Mouse (Mus musculus): ENCODE results near the gene Tinf2. TPM values are rescaled to one million over a fixed set of nuclear protein-coding genes. Genes with fewer than 3 reads are reported as not detected.
A peak's percentile ranks its signal among the peaks of the same experiment; 100 is the strongest.

The Tinf2 gene
- total RNA-seq, 1 experiment = 26.1 TPM

DNA sequence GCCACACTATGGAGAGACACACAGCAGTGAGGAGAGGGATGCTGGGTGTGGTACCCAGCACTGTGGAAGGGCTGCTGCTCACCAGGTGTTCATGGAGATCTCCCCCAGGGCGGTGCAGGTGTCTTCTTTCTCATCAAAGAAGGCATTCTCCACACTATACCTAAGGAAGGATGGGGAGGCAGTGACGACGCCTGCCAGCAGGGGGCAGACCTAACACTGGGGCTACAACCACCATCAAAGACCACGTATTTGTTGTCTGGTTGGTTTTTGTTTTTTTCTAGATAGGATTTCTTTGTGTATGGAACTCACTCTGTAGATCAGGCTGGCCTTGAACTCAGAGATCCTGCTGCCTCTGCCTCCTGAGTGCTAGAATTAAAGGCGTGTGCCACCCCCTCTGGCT, 52.3 kb downstream of the Tinf2 start:
- in situ Hi-C loops (cut with MboI; ENCODE audit: low sequenced_read_pairs in 2 of 2, unreplicated experiment in 2 of 2) = no loop called here
- Histone ChIP-seq H3K4me3 (ENCODE audit: insufficient read depth in 1 of 2, low read depth in 1 of 2, low read length in 2 of 2, poor library complexity in 1 of 2, severe bottlenecking in 1 of 2) (no peak overlapping the region), H3K9ac (ENCODE audit: insufficient read depth, low read depth, low read length, poor library complexity, severe bottlenecking) (no peak overlapping the region), H3K27ac (ENCODE audit: insufficient read depth, low read depth, low read length, poor library complexity, severe bottlenecking) (no peak overlapping the region), H3K36me3 (ENCODE audit: control insufficient read depth, insufficient read depth, low read length, poor library complexity, severe bottlenecking) (peaks cover 90% of the 10 kb centered on the region), H3K9me3 (ENCODE audit: control insufficient read depth, insufficient read depth, low read depth, low read length) (no peaks in the 10 kb centered on the region), H3K4me1 (ENCODE audit: control insufficient read depth in 2 of 2, insufficient read depth in 2 of 2, low read length in 2 of 2, poor library complexity in 1 of 2) (peaks cover 0 to 5% of the 10 kb centered on the region in 2 experiments; a peak in 1 of 4 replicates)
- TF ChIP-seq ZNF384 (IDR thresholded peaks at IDR 0.05; ENCODE audit: low read depth, low read length) = 0 out of 2 replicates have a peak, but pooled peaks have one; percentile 53
- TF ChIP-seq ZC3H11A (IDR thresholded peaks at IDR 0.05; ENCODE audit: borderline replicate concordance, low read depth, low read length) = no peak
- DNase-seq (ENCODE audit: low read depth, low spot score) = peak; percentile 50

DNA sequence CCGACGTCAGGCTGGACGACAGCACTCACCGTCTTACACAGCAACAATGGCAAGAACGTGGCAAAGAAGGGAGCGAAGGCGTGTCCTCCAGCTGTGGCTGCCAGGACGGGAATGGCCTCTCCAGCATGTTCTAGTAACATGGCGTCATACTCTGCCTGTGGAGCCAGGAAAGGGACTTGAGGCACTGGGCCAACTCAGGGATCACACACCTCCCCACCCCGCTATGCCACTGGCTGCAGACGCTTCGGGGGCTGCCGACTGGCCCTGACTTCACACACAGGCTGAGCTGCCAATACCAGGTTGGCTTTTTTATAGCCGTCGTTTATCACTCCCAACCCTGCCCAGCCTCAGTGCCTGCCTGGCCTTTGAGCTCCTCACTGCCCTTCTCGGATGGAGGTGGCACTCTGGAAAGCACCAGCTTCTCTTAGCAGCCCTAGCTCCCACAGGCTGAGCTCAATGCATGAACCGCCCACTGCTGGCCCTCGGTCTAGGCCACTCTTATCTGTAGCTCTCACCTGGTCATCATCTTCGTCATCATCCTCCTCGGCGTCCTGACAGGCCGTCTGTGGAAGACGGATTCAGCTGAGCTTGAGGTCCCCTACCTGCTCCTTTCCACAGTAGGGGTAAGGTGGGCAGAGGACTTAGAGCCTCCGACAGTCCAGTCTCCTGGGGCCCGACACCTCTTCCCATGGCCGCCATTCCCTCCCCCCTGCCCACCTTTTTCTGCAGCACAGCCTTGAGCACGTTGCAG, 53.4 kb downstream of the Tinf2 start:
- H3K27ac ChIP-seq (ENCODE audit: insufficient read depth, low read depth, low read length, poor library complexity, severe bottlenecking) = no peak overlapping the region
- in situ Hi-C loops (cut with MboI; ENCODE audit: low sequenced_read_pairs in 2 of 2, unreplicated experiment in 2 of 2) = no loop called here
- H3K4me3 ChIP-seq (ENCODE audit: insufficient read depth in 1 of 2, low read depth in 1 of 2, low read length in 2 of 2, poor library complexity in 1 of 2, severe bottlenecking in 1 of 2) = no peak overlapping the region
- no peak for DNase-seq (ENCODE audit: low read depth, low spot score)
- H3K9ac ChIP-seq (ENCODE audit: insufficient read depth, low read depth, low read length, poor library complexity, severe bottlenecking) = no peak overlapping the region
- no peaks in the 10 kb centered on the region for H3K9me3 ChIP-seq (ENCODE audit: control insufficient read depth, insufficient read depth, low read depth, low read length)
- H3K36me3 ChIP-seq (ENCODE audit: control insufficient read depth, insufficient read depth, low read length, poor library complexity, severe bottlenecking) = peaks cover 80% of the 10 kb centered on the region
- TF ChIP-seq ZC3H11A (IDR thresholded peaks at IDR 0.05; ENCODE audit: borderline replicate concordance, low read depth, low read length) (no peak), HCFC1 (IDR thresholded peaks at IDR 0.05; ENCODE audit: borderline replicate concordance, insufficient read depth, low read length) (no peak), CHD2 (IDR thresholded peaks at IDR 0.05; ENCODE audit: low read depth, low read length) (no peak), ZNF384 (IDR thresholded peaks at IDR 0.05; ENCODE audit: low read depth, low read length) (no peak), MAFK (IDR thresholded peaks at IDR 0.05; ENCODE audit: insufficient read depth, low read depth, low read length) (no peak)
- 0 out of 4 replicates have a peak, but pooled peaks cover 0 to under 1% of the 10 kb centered on the region in 2 experiments for H3K4me1 ChIP-seq (ENCODE audit: control insufficient read depth in 2 of 2, insufficient read depth in 2 of 2, low read length in 2 of 2, poor library complexity in 1 of 2)

Other genes starting within 250 kb of the Tinf2 start
- 14.6 and 14.9 TPM in 2 replicates for gene Dhrs4, start 203.1 kb downstream of the Tinf2 start, total RNA-seq (2012; rRNA removed)
- gene Carmil3, start 191.2 kb downstream of the Tinf2 start, total RNA-seq (2012; rRNA removed) = 0.58 and 1.1 TPM in 2 replicates
- 0.21 TPM in 1 of 2 replicates, not detected in the other for gene Cpne6, start 171.4 kb downstream of the Tinf2 start, total RNA-seq (2012; rRNA removed)
- not detected in 2 replicates for gene Nrl, start 156.8 kb downstream of the Tinf2 start, total RNA-seq (2012; rRNA removed)
- gene Pck2, start 141.6 kb downstream of the Tinf2 start, total RNA-seq (2012; rRNA removed) = 28.5 and 108 TPM in 2 replicates
- 17.5 and 28.8 TPM in 2 replicates for gene Dcaf11, start 121.8 kb downstream of the Tinf2 start, total RNA-seq (2012; rRNA removed)
- gene A730061H03Rik, start 121.4 kb downstream of the Tinf2 start, total RNA-seq (2012; rRNA removed) = not detected in 2 replicates
- gene Fitm1, start 106.2 kb downstream of the Tinf2 start, total RNA-seq (2012; rRNA removed) = 0.71 and 1.6 TPM in 2 replicates
- 32.8 and 59.5 TPM in 2 replicates for gene Psme1, start 103.7 kb downstream of the Tinf2 start, total RNA-seq (2012; rRNA removed)
- 4.9 and 9.2 TPM in 2 replicates for gene Emc9, start 96.5 kb downstream of the Tinf2 start, total RNA-seq (2012; rRNA removed)
- gene Psme2, start 90.7 kb downstream of the Tinf2 start, total RNA-seq (2012; rRNA removed) = 44.0 and 74.3 TPM in 2 replicates
- gene Rnf31, start 90.1 kb downstream of the Tinf2 start, total RNA-seq (2012; rRNA removed) = 13.1 and 33.7 TPM in 2 replicates
- 5.8 and 17.5 TPM in 2 replicates for gene Irf9, start 78.2 kb downstream of the Tinf2 start, total RNA-seq (2012; rRNA removed)
- 5.8 and 11.8 TPM in 2 replicates for gene Rec8, start 63.8 kb downstream of the Tinf2 start, total RNA-seq (2012; rRNA removed)
- gene Ipo4, start 45.9 kb downstream of the Tinf2 start, total RNA-seq (2012; rRNA removed) = 62.9 and 111 TPM in 2 replicates
- gene Gm49378, start 43.9 kb downstream of the Tinf2 start, total RNA-seq (2012; rRNA removed) = not detected in 2 replicates
- gene Tm9sf1, start 38.0 kb downstream of the Tinf2 start, total RNA-seq (2012; rRNA removed) = 41.1 and 76.1 TPM in 2 replicates
- not detected in 2 replicates for gene Tssk4, start 31.6 kb downstream of the Tinf2 start, total RNA-seq (2012; rRNA removed)
- gene Mdp1, start 21.3 kb downstream of the Tinf2 start, total RNA-seq (2012; rRNA removed) = 13.0 and 16.5 TPM in 2 replicates
- 15.3 and 18.2 TPM in 2 replicates for gene Gmpr2, start 9.9 kb downstream of the Tinf2 start, total RNA-seq (2012; rRNA removed)
- gene Nedd8, start 9.7 kb downstream of the Tinf2 start, total RNA-seq (2012; rRNA removed) = 187 and 253 TPM in 2 replicates
- gene Tgm1, start 32.1 kb upstream of the Tinf2 start, total RNA-seq (2012; rRNA removed) = 13.4 and 31.6 TPM in 2 replicates
- gene Rabggta, start 40.4 kb upstream of the Tinf2 start, total RNA-seq (2012; rRNA removed) = 34.0 and 95.5 TPM in 2 replicates
- 9.6 and 18.0 TPM in 2 replicates for gene Dhrs1, start 63.9 kb upstream of the Tinf2 start, total RNA-seq (2012; rRNA removed)
- gene Nop9, start 63.9 kb upstream of the Tinf2 start, total RNA-seq (2012; rRNA removed) = 30.0 and 38.3 TPM in 2 replicates
- gene Cideb, start 76.6 kb upstream of the Tinf2 start, total RNA-seq (2012; rRNA removed) = 2.2 and 4.1 TPM in 2 replicates
- gene Ltb4r2, start 79.6 kb upstream of the Tinf2 start, total RNA-seq (2012; rRNA removed) = 1.5 and 7.1 TPM in 2 replicates
- gene Ltb4r1, start 84.1 kb upstream of the Tinf2 start, total RNA-seq (2012; rRNA removed) = 0.67 and 2.1 TPM in 2 replicates
- gene Adcy4, start 102.3 kb upstream of the Tinf2 start, total RNA-seq (2012; rRNA removed) = 0.27 and 0.32 TPM in 2 replicates
- 9.0 and 17.8 TPM in 2 replicates for gene Ripk3, start 107.0 kb upstream of the Tinf2 start, total RNA-seq (2012; rRNA removed)
- gene Nfatc4, start 141.3 kb upstream of the Tinf2 start, total RNA-seq (2012; rRNA removed) = 6.4 and 25.4 TPM in 2 replicates
- gene Nynrin, start 172.2 kb upstream of the Tinf2 start, total RNA-seq (2012; rRNA removed) = 7.1 and 10.4 TPM in 2 replicates
- 0.04 and 0.11 TPM in 2 replicates for gene Cbln3, start 202.6 kb upstream of the Tinf2 start, total RNA-seq (2012; rRNA removed)
- 7.2 and 15.8 TPM in 2 replicates for gene Khnyn, start 203.1 kb upstream of the Tinf2 start, total RNA-seq (2012; rRNA removed)
- gene Sdr39u1, start 218.5 kb upstream of the Tinf2 start, total RNA-seq (2012; rRNA removed) = 8.2 and 11.1 TPM in 2 replicates